Mouse (Mus musculus) adipocyte (in vitro differentiated cells): ENCODE results near the gene Lhcgr.
"Not testable (repeated sequence)": the region's sequence is repeated elsewhere in the genome, so short reads cannot be mapped to it uniquely, and the experiment has no call there.

ENCODE experiments used
- DNase-seq: peaks from one replicate; pipeline ENCODE4 v3.0.0-alpha.2; 2016; ENCODE audit warnings: low spot score

The Lhcgr gene

GRCm38 (mm10) chr17:88791440-88792152, at the start of gene Lhcgr:
Gene Lhcgr (minus strand): TSS chr17:88791990.
- DNase-seq = no peak

GRCm38 (mm10) chr17:88817601-88818000, 25.8 kb upstream of the Lhcgr start:
- no peak for DNase-seq

GRCm38 (mm10) chr17:88812943-88813342, 21.2 kb upstream of the Lhcgr start:
- not testable (repeated sequence) for DNase-seq

- no peak for DNase-seq
These were observed 19.0 kb upstream of the Lhcgr start for GRCm38 (mm10) chr17:88810807-88811206.

GRCm38 (mm10) chr17:88806421-88806820, 14.6 kb upstream of the Lhcgr start:
- DNase-seq = no peak

GRCm38 (mm10) chr17:88803441-88803840, 11.7 kb upstream of the Lhcgr start:
- no peak for DNase-seq

- DNase-seq = no peak
These were observed 1.1 kb downstream of the Lhcgr start for GRCm38 (mm10) chr17:88790680-88791079.

GRCm38 (mm10) chr17:88788392-88788791, 3.4 kb downstream of the Lhcgr start:
- DNase-seq = no peak

- DNase-seq = no peak
These were observed 4.9 kb downstream of the Lhcgr start for GRCm38 (mm10) chr17:88786881-88787280.

- DNase-seq = no peak
These were observed 5.4 kb downstream of the Lhcgr start for GRCm38 (mm10) chr17:88786385-88786784.

- DNase-seq = no peak
These were observed 12.6 kb downstream of the Lhcgr start for GRCm38 (mm10) chr17:88779148-88779547.

GRCm38 (mm10) chr17:88774103-88774526, 17.7 kb downstream of the Lhcgr start:
- DNase-seq = no peak

- DNase-seq = no peak
These were observed 21.7 kb downstream of the Lhcgr start for GRCm38 (mm10) chr17:88770081-88770480.

GRCm38 (mm10) chr17:88769283-88769859, 22.4 kb downstream of the Lhcgr start:
- DNase-seq = no peak

- no peak for DNase-seq
These were observed 24.9 kb downstream of the Lhcgr start for GRCm38 (mm10) chr17:88766857-88767256.

GRCm38 (mm10) chr17:88764136-88764485, 27.7 kb downstream of the Lhcgr start:
- no peak for DNase-seq

GRCm38 (mm10) chr17:88763396-88764135, 28.2 kb downstream of the Lhcgr start:
- DNase-seq = no peak

GRCm38 (mm10) chr17:88758003-88758437, 33.8 kb downstream of the Lhcgr start:
- no peak for DNase-seq

- DNase-seq = no peak
These were observed 36.0 kb downstream of the Lhcgr start for GRCm38 (mm10) chr17:88755776-88756175.

- no peak for DNase-seq
These were observed 38.3 kb downstream of the Lhcgr start for GRCm38 (mm10) chr17:88753472-88753857.

- no peak for DNase-seq
These were observed 38.8 kb downstream of the Lhcgr start for GRCm38 (mm10) chr17:88752827-88753471.

GRCm38 (mm10) chr17:88749646-88750045, 42.1 kb downstream of the Lhcgr start:
- DNase-seq = no peak

- no peak for DNase-seq
These were observed 85.5 kb downstream of the Lhcgr start for GRCm38 (mm10) chr17:88706231-88706649.
